Mouse (Mus musculus): ENCODE data around the gene Gper1.
A peak's percentile ranks its signal among the peaks of the same experiment; 100 is the strongest.

Gper1 gene

DNA sequence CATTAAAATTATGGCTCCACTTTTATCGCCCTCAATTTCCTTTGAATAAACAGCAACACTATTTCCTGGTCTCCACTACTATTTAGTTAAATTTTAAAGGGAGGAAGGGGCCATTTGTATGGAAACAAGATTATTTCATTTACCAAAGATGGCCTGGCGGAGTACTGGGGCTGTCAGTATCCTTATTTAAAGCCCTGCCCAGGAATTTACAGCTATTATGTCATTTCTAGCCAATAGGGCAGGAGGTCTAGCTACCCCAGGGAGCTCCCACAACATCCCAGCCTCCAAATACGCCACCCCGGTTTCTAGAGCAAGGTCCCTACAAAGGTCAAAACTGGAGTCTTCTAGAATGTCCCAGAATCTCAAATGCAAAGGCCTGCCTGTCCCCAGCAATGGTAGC, 9.4 kb upstream of the Gper1 start:
- DNase-seq = no peak

DNA sequence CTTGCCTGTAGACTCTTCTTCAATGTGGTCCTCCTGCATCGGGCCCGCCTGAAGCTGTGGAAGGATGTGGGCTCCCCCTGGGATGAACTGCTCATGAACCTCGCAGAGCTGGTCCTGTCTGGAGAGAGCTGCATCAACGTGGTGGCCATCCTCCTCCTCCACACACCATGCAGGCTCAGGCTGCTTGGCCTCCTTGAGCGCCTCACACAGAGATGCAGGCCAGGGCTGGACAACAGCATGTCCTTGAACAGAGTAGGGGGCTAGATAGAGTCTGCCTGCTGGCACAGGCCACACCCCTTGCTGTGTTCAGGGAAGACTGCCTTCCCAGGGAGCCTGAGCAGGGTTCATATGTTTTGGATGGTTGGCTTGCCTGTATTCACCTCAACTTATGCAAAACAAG, 8.0 kb upstream of the Gper1 start:
- no peak for DNase-seq

GRCm38 (mm10) chr5:139416942-139417341, 6.0 kb upstream of the Gper1 start:
- no peak for DNase-seq

- no peak for DNase-seq
These were observed 5.5 kb upstream of the Gper1 start for GRCm38 (mm10) chr5:139417480-139417879.

- no peak for DNase-seq
These were observed 4.8 kb upstream of the Gper1 start for GRCm38 (mm10) chr5:139418110-139418509.

DNA sequence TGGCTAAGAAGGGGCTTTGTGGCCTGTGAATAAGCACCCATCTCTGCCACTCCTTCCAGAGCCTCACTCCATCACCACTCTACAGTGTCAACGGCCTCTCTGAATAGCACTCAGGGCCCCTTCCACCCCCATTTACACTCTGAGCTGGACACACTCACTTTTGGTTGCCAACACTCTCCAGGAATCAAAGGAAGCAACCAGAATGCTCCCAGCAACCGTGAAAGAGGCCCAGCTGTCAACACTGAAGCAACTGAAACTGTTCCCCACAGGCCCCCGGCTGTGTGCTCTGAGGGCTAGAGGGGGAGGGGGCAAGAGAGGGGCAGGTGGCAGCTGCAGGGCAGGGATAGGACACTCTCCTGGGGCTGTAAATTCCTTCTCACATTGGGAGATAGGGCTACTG, 4.3 kb upstream of the Gper1 start:
- DNase-seq = no peak

DNA sequence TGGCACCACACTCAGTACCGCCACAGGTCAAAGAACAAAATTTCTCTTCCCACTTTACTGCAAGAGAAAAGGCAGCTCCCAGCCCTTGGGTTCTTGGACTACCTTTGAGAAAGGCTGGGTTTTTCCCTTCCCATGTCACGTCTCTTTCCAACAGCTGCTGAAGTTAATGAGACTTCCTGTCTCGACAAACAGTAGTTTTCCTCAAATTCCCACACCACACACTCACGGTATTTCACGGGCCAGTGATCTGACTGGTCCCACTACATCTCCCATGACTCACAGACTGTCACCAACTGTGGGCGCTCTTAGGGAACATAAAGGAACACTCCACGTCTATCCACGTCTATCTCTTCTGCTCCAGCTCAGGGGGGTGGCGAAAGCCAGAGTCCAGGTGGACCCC, 2.2 kb downstream of the Gper1 start:
- no peak for DNase-seq

DNA sequence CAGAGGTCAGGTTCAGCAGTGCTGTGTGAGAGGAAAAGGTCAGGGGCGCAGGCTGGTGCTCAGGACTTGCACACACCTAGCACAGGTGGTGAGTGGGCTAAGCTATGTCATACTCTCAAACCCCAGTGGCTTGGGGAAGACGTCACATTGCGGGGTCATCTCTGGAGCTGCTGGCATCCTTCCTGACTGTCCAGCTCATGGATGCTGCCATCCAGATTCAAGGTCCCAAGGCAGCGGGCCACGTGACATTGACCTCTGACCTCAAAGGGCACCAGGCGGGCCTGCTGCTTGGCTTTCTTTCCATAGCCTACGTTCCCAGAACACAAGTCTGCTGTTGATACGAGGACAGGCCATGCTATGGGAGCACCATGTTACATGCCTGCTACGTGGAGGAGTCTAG, 4.0 kb downstream of the Gper1 start:
- DNase-seq = no peak

DNA sequence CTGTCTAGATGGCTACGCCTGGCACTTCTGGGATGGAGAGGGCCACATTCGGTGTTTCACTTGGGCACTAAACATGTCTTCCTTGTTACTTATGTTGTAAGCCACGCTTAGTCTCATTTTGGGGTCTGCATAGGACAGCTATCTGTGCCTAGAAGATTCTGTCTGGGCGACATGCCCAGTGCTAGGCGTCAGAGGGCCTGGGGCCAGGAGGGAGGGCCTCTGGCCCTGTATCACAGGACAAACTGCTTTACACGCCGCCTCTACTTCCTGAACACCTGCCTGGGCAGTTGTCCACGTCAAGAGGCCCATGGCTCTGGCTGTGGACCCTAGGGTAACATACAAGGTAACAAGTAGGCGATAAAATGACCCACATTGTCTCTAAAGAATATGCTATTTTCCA, 5.0 kb downstream of the Gper1 start:
- DNase-seq = no peak

DNA sequence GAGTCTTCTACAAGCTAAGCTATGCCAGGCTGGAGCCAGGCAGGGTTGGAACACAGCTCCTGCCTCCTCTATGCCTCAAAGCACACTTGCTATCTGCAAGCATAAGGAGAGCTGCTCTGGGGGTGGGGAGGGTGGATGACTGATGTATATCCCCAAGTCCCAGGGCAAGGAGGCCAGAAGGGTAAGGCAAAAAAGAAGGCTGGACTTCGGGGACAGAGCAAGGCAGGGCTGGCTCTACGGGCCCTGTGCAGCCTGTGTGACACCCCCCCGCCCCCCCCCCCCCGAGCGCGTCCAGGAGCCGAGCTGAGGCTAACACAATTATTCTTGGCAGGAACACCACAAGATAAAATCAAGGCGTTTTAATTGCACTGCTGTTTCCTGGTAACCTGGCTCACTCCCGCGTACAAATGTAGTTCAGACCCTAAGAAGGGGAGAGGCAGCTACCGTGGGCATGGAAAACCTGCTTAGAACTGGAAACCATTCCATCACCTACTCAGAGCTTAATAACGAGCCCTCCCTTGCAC, 6.9 kb downstream of the Gper1 start:
- no peak for DNase-seq

DNA sequence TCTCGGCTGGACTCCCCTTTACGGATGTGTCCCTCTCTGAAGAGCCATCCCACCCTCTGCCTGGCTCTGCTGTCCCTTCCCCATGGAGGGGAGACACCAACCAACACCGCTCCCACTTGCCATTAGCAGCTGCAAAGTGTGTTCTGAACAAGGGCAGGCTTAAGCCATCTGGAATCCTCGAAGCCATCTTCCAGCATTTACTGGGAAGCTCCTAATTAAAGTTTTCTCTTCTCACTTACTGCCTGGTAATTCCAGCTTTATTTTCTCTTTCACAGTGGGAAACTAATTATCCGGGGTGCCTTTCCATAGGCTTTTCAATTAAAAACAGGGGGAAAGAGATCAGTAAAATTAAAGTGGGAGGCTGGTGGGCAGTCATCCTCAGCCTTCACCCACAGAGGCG, 9.4 kb downstream of the Gper1 start:
- no peak for DNase-seq

DNA sequence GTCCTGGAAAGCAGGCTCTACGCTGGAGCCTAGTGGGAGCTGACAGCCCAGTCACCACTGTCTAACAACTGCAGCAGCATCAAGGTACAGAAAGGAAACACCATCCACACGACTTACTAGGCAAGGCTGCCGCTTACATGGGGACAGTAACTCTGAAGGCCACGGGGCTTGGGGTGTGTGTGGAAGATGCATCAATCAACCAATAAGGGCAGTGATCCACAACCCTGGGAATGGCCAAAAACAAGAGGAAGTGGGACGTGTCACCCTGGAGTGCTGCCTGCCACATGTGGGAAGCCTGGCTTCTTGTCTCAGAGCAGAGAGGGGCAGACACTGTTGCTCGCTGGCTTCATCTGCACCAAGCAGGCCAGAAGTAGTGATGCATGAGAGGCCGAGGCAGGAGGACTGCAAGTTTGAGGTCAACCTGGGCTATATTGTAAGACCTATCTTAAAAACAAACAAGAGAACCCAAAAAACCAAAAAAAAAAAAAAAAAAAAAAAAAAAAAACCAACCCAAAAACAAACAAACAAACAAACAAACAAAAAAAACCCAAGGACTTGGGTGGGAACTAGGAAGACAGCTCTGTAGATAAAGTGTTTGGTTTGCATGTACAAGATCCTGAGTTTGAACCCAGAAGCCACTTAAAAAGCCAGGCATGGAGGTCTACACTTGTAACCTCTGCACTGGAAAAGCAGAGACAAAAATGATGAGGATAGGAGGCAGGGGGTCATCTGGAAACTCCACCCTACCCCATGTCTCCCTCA, 10.0 kb downstream of the Gper1 start:
- DNase-seq = no peak

- DNase-seq = no peak
These were observed 11.1 kb downstream of the Gper1 start for GRCm38 (mm10) chr5:139433842-139434568.

DNA sequence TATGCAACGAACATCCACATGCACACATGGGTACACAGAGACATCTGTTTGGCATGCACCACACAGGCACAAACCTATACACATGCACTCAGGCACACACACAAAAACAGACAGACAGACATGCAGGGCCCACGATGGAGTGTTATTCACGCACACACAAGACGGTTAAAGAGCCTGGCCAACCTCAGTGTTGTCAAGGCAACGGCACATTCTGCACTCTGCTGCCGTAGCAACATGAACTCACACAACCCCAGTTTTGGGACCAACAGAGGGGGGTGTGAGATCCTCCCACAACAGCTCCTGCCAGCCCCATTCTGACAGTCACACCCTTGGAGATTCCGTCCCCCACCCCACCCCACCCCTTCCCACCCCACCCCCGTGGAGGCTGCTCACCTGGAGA, 12.0 kb downstream of the Gper1 start:
- peak; percentile 87 for DNase-seq

DNA sequence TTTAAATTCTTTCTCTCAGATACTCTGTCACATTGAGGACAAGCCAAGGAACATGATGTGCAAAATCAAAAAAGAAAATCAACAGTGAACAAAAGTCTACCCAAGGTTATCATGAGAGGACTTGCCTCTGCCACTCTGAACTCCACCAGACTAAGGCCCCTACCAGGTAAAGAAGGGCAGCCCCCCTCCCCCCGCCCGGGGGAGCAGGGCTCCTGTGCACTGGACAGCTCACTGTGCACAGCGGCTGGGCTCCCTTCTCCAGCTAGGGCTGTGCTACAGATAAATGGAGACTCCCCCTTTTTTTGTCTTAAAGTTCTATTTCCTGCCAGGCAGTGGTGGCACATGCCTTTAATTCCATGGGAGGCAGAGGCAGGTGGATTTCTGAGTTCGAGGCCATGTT, 14.8 kb downstream of the Gper1 start:
- DNase-seq = no peak

GRCm38 (mm10) chr5:139438440-139438839, 15.5 kb downstream of the Gper1 start:
- DNase-seq = no peak

GRCm38 (mm10) chr5:139440451-139440850, 17.5 kb downstream of the Gper1 start:
- no peak for DNase-seq

- no peak for DNase-seq
These were observed 18.2 kb downstream of the Gper1 start for GRCm38 (mm10) chr5:139440926-139441725.

DNA sequence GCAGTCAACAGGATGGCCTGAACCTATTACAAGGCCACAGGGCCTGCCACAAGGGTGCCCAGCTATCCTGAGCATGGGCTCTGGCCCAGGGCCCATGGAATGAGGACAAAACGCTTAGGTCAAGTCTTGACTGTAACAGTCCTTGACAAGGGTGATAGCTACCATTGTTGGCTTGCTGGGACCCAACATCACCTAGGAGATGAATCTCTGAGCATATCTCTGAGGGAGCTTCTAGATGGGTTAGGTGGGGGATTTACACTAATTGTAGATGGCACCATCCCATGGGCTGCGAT, 18.7 kb downstream of the Gper1 start:
- no peak for DNase-seq

DNA sequence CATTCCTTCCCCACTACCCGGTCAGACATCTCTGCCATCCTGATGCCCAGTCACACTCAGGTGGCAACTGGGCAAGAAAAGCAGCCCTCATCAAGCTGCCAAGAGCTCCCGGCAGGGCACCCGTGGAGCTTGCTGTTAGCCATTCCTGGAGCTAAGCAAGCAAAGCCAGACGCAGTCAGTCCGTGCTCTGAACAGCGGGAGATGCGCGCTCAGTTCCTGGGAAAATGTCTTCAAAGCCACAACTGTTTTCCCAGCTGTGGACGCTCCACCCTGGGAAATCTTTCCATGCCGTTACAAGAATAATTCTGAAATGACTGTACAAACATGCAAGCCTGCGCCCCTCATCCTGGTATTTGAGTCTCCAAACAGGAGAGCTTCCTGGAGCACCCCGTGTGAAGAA, 19.5 kb downstream of the Gper1 start:
- DNase-seq = no peak

DNA sequence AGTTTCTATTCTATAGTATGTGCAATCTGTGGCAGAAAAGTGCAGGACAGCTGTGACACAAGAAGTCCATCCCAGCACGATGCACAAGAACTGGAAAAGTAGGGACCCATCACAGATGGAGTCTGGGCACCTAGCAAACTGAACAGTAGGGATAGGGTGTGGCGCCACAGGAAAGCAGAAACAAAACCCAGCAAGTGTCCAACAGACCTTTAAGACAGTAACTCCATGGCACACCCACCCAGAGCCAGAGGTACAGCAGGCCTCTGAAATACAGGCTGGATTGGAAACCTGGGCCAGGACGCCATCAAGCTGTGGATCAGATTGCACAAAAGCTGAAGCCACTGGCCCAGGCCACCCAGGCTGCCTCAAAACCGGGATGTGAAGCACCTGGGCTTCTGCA, 20.0 kb downstream of the Gper1 start:
- no peak for DNase-seq

DNA sequence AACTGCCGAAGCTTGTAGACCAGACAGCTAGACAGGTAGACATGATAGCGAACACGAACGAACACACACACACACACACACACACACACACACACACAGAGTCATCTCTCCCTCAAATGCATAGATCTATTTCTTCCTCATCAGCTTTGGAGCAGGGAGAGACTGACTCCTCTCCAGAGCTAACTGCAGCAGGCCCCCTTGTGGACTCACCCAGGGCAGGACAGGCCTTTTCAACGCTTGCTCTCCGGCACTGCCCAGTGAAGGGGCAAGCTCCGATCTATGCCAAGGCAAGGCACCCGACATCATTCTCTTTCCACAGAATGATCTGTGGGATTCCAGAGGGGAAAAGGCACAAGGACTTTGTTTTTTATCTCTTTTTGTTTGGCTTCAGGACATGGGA, 22.3 kb downstream of the Gper1 start:
- DNase-seq = no peak

DNA sequence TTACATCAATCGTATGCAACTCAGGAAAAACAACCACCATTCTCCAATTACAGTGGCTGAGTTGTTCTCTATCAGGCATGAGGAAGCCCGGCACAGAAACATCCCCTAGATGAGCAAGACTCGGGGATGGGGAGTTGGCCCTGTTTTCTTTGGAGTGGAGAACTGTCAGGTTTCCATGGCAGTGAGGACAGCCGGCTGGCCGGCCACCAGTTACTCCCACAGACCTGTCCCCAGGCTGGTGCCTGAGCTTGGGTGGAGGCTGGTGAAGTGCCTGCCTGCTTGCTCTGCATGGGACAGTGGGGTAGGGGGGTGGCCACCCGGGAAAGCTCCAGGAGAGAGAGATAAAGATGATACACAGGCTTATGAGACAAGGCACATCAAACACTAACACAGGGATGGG, 25.1 kb downstream of the Gper1 start:
- peak; percentile 68 for DNase-seq
